Mouse (Mus musculus): ENCODE measurements around the gene D11Wsu47e. TPM values are rescaled to one million over a fixed set of nuclear protein-coding genes. Genes with fewer than 3 reads are reported as not detected.

D11Wsu47e gene
- total RNA-seq, 2 experiments from 2014 or later: 8.1 to 11.7 TPM

- ATAC-seq (replicated peaks; ENCODE audit: low FRiP score, poor library complexity, severe bottlenecking): no peak
These were observed 13.4 kb downstream of the D11Wsu47e start for GRCm38 (mm10) chr11:113697571-113697970.

- ATAC-seq (replicated peaks; ENCODE audit: low FRiP score, poor library complexity, severe bottlenecking): no peak
These were observed 13.9 kb downstream of the D11Wsu47e start for GRCm38 (mm10) chr11:113698013-113698545.

GRCm38 (mm10) chr11:113699643-113700042, 15.4 kb downstream of the D11Wsu47e start:
- no peak for ATAC-seq (replicated peaks; ENCODE audit: low FRiP score, poor library complexity, severe bottlenecking)

- ATAC-seq (replicated peaks; ENCODE audit: low FRiP score, poor library complexity, severe bottlenecking): peak; percentile 86
These were observed 19.5 kb downstream of the D11Wsu47e start for GRCm38 (mm10) chr11:113703758-113704157.

- ATAC-seq (replicated peaks; ENCODE audit: low FRiP score, poor library complexity, severe bottlenecking): no peak
These were observed 21.9 kb downstream of the D11Wsu47e start for GRCm38 (mm10) chr11:113705966-113706652.

GRCm38 (mm10) chr11:113708629-113709213, 24.5 kb downstream of the D11Wsu47e start:
- ATAC-seq (replicated peaks; ENCODE audit: low FRiP score, poor library complexity, severe bottlenecking): no peak

- ATAC-seq (replicated peaks; ENCODE audit: low FRiP score, poor library complexity, severe bottlenecking): no peak
These were observed 25.1 kb downstream of the D11Wsu47e start for GRCm38 (mm10) chr11:113709272-113709671.

- no peak for ATAC-seq (replicated peaks; ENCODE audit: low FRiP score, poor library complexity, severe bottlenecking)
These were observed 25.6 kb downstream of the D11Wsu47e start, which contains the start of gene Cpsf4l for GRCm38 (mm10) chr11:113709731-113710256. Gene Cpsf4l, minus strand, starts transcription at chr11:113710017.

GRCm38 (mm10) chr11:113710257-113710777, 26.1 kb downstream of the D11Wsu47e start:
- ATAC-seq (replicated peaks; ENCODE audit: low FRiP score, poor library complexity, severe bottlenecking): no peak

GRCm38 (mm10) chr11:113711061-113711460, 26.8 kb downstream of the D11Wsu47e start:
- ATAC-seq (replicated peaks; ENCODE audit: low FRiP score, poor library complexity, severe bottlenecking): no peak

GRCm38 (mm10) chr11:113715078-113715674, 31.0 kb downstream of the D11Wsu47e start:
- ATAC-seq (replicated peaks; ENCODE audit: low FRiP score, poor library complexity, severe bottlenecking): peak; percentile 78

- no peak for ATAC-seq (replicated peaks; ENCODE audit: low FRiP score, poor library complexity, severe bottlenecking)
These were observed 31.9 kb downstream of the D11Wsu47e start for GRCm38 (mm10) chr11:113716132-113716531.

- ATAC-seq (replicated peaks; ENCODE audit: low FRiP score, poor library complexity, severe bottlenecking): no peak
These were observed 33.7 kb downstream of the D11Wsu47e start for GRCm38 (mm10) chr11:113717767-113718424.

- no peak for ATAC-seq (replicated peaks; ENCODE audit: low FRiP score, poor library complexity, severe bottlenecking)
These were observed 38.3 kb downstream of the D11Wsu47e start for GRCm38 (mm10) chr11:113722405-113723090.

GRCm38 (mm10) chr11:113725235-113726048, 41.2 kb downstream of the D11Wsu47e start:
- no peak; the same call in 1 of the 2 replicates for ATAC-seq (replicated peaks; ENCODE audit: low FRiP score, poor library complexity, severe bottlenecking)

- ATAC-seq (replicated peaks; ENCODE audit: low FRiP score, poor library complexity, severe bottlenecking): no peak
These were observed 43.0 kb downstream of the D11Wsu47e start for GRCm38 (mm10) chr11:113726994-113727888.

GRCm38 (mm10) chr11:113727992-113728391, 43.8 kb downstream of the D11Wsu47e start:
- no peak for ATAC-seq (replicated peaks; ENCODE audit: low FRiP score, poor library complexity, severe bottlenecking)

All from erythroblast, adult 5-6 weeks (primary cell).